Mouse (Mus musculus) kidney, adult 9 months (tissue): ENCODE measurements at regions not wholly inside any gene's neighbourhood (a gene's known extent, or its start where the extent isn't known, plus 50 kb on each side); places are given as distances from the start of the nearest gene placed in this dataset.

Experiments
- DNase-seq: peaks from one replicate; pipeline ENCODE4 v3.0.0; 2022

DNA sequence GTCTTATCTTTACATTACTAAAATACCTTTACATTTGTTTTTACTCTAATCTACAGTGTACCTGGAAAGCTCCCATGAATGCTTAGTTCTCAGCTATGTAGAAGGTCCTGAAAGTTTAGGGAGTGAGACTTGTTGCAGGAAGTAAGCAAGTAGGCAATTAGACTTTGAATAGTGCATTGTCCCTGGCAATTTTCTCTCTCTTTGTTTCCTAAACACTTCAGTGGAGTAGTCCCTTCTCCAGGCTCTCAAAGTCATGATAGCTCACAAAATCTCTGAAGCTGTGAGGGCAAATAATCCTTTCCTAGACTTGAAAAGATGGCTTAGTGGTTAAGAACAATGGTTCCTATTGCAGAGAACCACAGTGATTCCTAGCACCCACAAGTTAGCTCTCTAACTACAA, 495.2 kb upstream of the 1700015G11Rik start:
- no peak for DNase-seq

DNA sequence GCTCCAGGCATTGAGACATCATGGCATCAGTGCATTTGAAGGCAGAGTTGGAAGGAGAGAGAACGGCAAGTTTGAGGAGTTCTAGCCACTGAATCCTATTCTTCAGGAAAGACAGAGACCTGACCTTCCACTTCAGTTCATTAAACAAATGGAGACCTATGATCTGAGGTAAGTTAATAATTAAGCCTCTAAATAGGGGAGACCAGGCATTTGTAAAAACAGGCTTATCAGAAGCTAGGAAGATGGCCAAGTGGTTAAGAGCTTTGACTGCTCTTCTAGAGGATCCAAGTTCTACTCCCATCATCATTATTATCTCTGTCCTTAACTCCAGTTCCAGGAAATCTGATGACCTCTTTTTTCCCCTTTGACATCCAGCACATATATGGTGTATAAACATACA, 492.5 kb upstream of the 1700015G11Rik start:
- peak; percentile 19 for DNase-seq

DNA sequence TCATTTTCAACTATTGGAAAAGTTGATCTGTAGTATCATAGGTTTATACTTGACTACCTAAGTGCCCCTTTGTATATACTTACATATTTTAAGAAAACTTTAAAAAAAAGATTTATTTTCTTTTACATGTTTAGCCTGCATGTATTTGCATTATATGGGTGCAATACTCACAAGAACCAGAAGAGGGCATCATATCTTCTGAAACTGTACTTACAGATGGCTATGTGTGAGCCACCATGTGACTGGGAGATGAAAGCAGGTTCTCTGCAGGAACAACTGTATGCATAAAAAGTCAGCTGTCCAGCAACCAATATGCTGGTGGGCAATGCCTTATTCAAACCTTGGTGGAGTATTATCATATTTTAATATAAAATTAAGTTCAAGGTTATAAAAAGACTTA, 451.6 kb upstream of the 1700015G11Rik start:
- peak; percentile 26 for DNase-seq

- no peak for DNase-seq
Measured at GRCm38 (mm10) chr7:52466585-52466984, 451.1 kb upstream of the 1700015G11Rik start.
